Mouse (Mus musculus) liver, embryonic 14.5 days (tissue): ENCODE data around the gene Zfp609.
"Not testable (repeated sequence)": the region's sequence is repeated elsewhere in the genome, so short reads cannot be mapped to it uniquely, and the experiment has no call there.

Source experiments
- CTCF ChIP-seq: IDR thresholded peaks from 2 replicates; pipeline ENCODE4 v1.5.1; 2016; ENCODE audit warnings: antibody characterized with exemption, low read depth, control low read depth
- EP300 ChIP-seq: IDR thresholded peaks from 2 replicates; pipeline ENCODE4 v1.6.1; 2016; ENCODE audit warnings: antibody characterized with exemption, low read depth

GRCm38 (mm10) chr9:65651957-65652356 lies 175.4 kb downstream of the Zfp609 start:
- TF ChIP-seq CTCF, EP300: not testable (repeated sequence)
